24 mouse cellular contexts compared by ENCODE assay signal in genomic region chr14:99019136-99019808, GRCm38 (mm10). TPM values are rescaled to one million over a fixed set of nuclear protein-coding genes. Genes with fewer than 3 reads are reported as not detected.
DNase-seq lines count a peak whose midpoint lies in the region; ATAC-seq lines count a peak whose summit lies in the region.
"Had no signal": no experiment of that assay in that cellular context is flagged by ENCODE, and none has a peak within 500 bp of the region (broad histone marks: within the 10 kb centered on the region; RNA-seq: fewer than 3 reads in every experiment).

No protein-coding gene starts in this region.

- H3K9ac ChIP-seq in heart, embryonic 14.5 days (ENCODE audit: low read length): no peak overlapping the region
- no peak overlapping the region for H3K9ac ChIP-seq in limb, embryonic 12.5 days (replicated peaks)
- H3K9ac ChIP-seq: embryonic facial prominence, embryonic 12.5 days; forebrain, embryonic 15.5 days; hindbrain, embryonic 15.5 days; liver, embryonic 12.5 days; lung, embryonic 15.5 days had no signal

- peak overlapping the region; percentile 57 for H3K4me2 ChIP-seq in heart, embryonic 14.5 days (ENCODE audit: low read length)
- H3K4me2 ChIP-seq in limb, embryonic 12.5 days: 0 out of 2 replicates have a peak overlapping the region, but pooled peaks have one; percentile 2
- H3K4me2 ChIP-seq: embryonic facial prominence, embryonic 12.5 days; forebrain, embryonic 15.5 days; hindbrain, embryonic 15.5 days; liver, embryonic 12.5 days; lung, embryonic 15.5 days; midbrain, embryonic 11.5 days had no signal

- peaks cover 4 to 28% of the 10 kb centered on the region in 2 experiments for H3K4me1 ChIP-seq in heart, embryonic 14.5 days (ENCODE audit: control insufficient read depth in 2 of 2, insufficient read depth in 2 of 2, low read length in 2 of 2)
- H3K4me1 ChIP-seq in limb, embryonic 12.5 days (replicated peaks): no peaks in the 10 kb centered on the region
- H3K4me1 ChIP-seq in limb, embryonic 10.5 days: peaks cover 11% of the 10 kb centered on the region
- H3K4me1 ChIP-seq: embryonic facial prominence, embryonic 12.5 days; forebrain, embryonic 15.5 days; hindbrain, embryonic 15.5 days; liver, embryonic 12.5 days; lung, embryonic 15.5 days had no signal

- no peaks in the 10 kb centered on the region for H3K9me3 ChIP-seq in heart, embryonic 14.5 days (ENCODE audit: control insufficient read depth, low read length)
- no peaks in the 10 kb centered on the region for H3K9me3 ChIP-seq in limb, embryonic 12.5 days
- H3K9me3 ChIP-seq in limb, embryonic 10.5 days (replicated peaks): no peaks in the 10 kb centered on the region
- H3K9me3 ChIP-seq: embryonic facial prominence, embryonic 12.5 days; forebrain, embryonic 15.5 days; hindbrain, embryonic 15.5 days; liver, embryonic 12.5 days; lung, embryonic 15.5 days had no signal

- ATAC-seq in heart, embryonic 14.5 days (ENCODE audit: insufficient number of reproducible peaks, insufficient read depth, low FRiP score, low read depth): peak; percentile 84
- ATAC-seq in limb, embryonic 12.5 days (ENCODE audit: insufficient number of reproducible peaks, insufficient read depth, low FRiP score, low TSS enrichment, low read depth): no peak
- ATAC-seq: forebrain, embryonic 15.5 days; intestine, embryonic 16.5 days; liver, embryonic 12.5 days had no signal

- H3K36me3 ChIP-seq in heart, embryonic 14.5 days (ENCODE audit: control insufficient read depth, insufficient read depth, low read length): no peaks in the 10 kb centered on the region
- H3K36me3 ChIP-seq in limb, embryonic 12.5 days: no peaks in the 10 kb centered on the region
- no peaks in the 10 kb centered on the region for H3K36me3 ChIP-seq in limb, embryonic 10.5 days
- H3K36me3 ChIP-seq: embryonic facial prominence, embryonic 12.5 days; forebrain, embryonic 15.5 days; hindbrain, embryonic 15.5 days; liver, embryonic 12.5 days; lung, embryonic 15.5 days had no signal

- no peaks in the 10 kb centered on the region for H3K27me3 ChIP-seq in heart, embryonic 14.5 days (ENCODE audit: control insufficient read depth, insufficient read depth, low read length)
- no peaks in the 10 kb centered on the region for H3K27me3 ChIP-seq in limb, embryonic 12.5 days
- no peaks in the 10 kb centered on the region for H3K27me3 ChIP-seq in limb, embryonic 10.5 days (ENCODE audit: low read depth, poor library complexity, severe bottlenecking)
- H3K27me3 ChIP-seq: embryonic facial prominence, embryonic 12.5 days; forebrain, embryonic 15.5 days; hindbrain, embryonic 15.5 days; liver, embryonic 12.5 days; lung, embryonic 15.5 days had no signal

- H3K27ac ChIP-seq in heart, embryonic 14.5 days (replicated peaks in 1 of 2; ENCODE audit: control insufficient read depth in 1 of 2, insufficient read depth in 1 of 2, low read depth in 2 of 2, low read length in 2 of 2): peak overlapping the region; percentile 69 to 73
- no peak overlapping the region for H3K27ac ChIP-seq in limb, embryonic 12.5 days
- H3K27ac ChIP-seq in limb, embryonic 10.5 days: no peak overlapping the region
- H3K27ac ChIP-seq: embryonic facial prominence, embryonic 12.5 days; forebrain, embryonic 15.5 days; hindbrain, embryonic 15.5 days; liver, embryonic 12.5 days; lung, embryonic 15.5 days; macrophage had no signal

- DNase-seq in embryo, embryonic 10 days (ENCODE audit: low spot score): peak; percentile 27
- no peak for DNase-seq in embryo, embryonic 9.5 days (ENCODE audit: extremely low spot score)
- DNase-seq in heart, postnatal 25 days (ENCODE audit: low spot score): no peak
- no peak for DNase-seq in limb, embryonic 10.5 days (ENCODE audit: low spot score)
- peak; percentile 18 for DNase-seq in forelimb bud, embryonic 11.5 days (ENCODE audit: low read depth, low spot score)
- DNase-seq in gastrocnemius, postnatal 14 days: no peak
- DNase-seq: adrenal gland, postnatal 36 days; cerebellum, adult 18-20 months; cerebellum, postnatal 25 days; kidney, postnatal 36 days; left cerebral cortex, postnatal 4 days; right cerebral cortex, postnatal 25 days had no signal

- peak overlapping the region in 1 of 2 experiments; percentile 3; a peak in 1 of 4 replicates for H3K4me3 ChIP-seq in heart, embryonic 14.5 days (ENCODE audit: control insufficient read depth in 1 of 2, insufficient read depth in 1 of 2, low read depth in 1 of 2, low read length in 2 of 2)
- no peak overlapping the region for H3K4me3 ChIP-seq in limb, embryonic 12.5 days (replicated peaks)
- H3K4me3 ChIP-seq in limb, embryonic 10.5 days: no peak overlapping the region
- H3K4me3 ChIP-seq: embryonic facial prominence, embryonic 12.5 days; forebrain, embryonic 15.5 days; hindbrain, embryonic 15.5 days; liver, embryonic 12.5 days; lung, embryonic 15.5 days had no signal

- 11% methylated on average over 10 of the region's 10 CpGs for WGBS in heart, embryonic 14.5 days
- WGBS in limb, embryonic 12.5 days: 42% methylated on average over 10 of the region's 10 CpGs
- WGBS in limb, embryonic 10.5 days: 48% methylated on average over 10 of the region's 10 CpGs

- intact Hi-C loops in heart, postnatal 25 days (cut with DNase I): no loop called here
- intact Hi-C loops in gastrocnemius, postnatal 14 days (cut with DNase I; ENCODE audit: low total_unique reads): no loop called here

RNA-seq across cellular contexts. Expression of gene Rpl36a-ps1, which starts 25.2 kb away (rescaled TPM):
- 1.3 and 1.6 TPM in 2 replicates for polyA plus RNA-seq in heart, embryonic 14.5 days (2014; fragmentation: Nextera tagmentation; extraction: Ambion mirVana)
- 1 to 10 TPM; 1.6 to 1.7 TPM for total RNA-seq in heart, postnatal 25 days (2021)
- 2.6 and 3.4 TPM in 2 replicates for polyA plus RNA-seq in limb, embryonic 12.5 days (2016; fragmentation: Nextera tagmentation; extraction: Ambion mirVana)
- polyA plus RNA-seq in limb, embryonic 10.5 days (2016; fragmentation: Nextera tagmentation; extraction: Ambion mirVana): 2.2 and 2.6 TPM in 2 replicates
- total RNA-seq in gastrocnemius, postnatal 14 days (2021): 1 to 10 TPM; 2.2 to 2.4 TPM
- total RNA-seq: left cerebral cortex, adult 18-20 months had no signal
- polyA plus RNA-seq: hindbrain, embryonic 15.5 days; spleen, adult 2 months had no signal

RNA-seq across cellular contexts. Expression of gene Mzt1, which starts 26.7 kb away (rescaled TPM):
- 93.8 and 94.1 TPM in 2 replicates for polyA plus RNA-seq in heart, embryonic 14.5 days (2014; fragmentation: Nextera tagmentation; extraction: Ambion mirVana)
- total RNA-seq in heart, postnatal 25 days (2021): 10 to 100 TPM; 33.0 to 33.6 TPM
- polyA plus RNA-seq in limb, embryonic 12.5 days (2016; fragmentation: Nextera tagmentation; extraction: Ambion mirVana): 122 and 124 TPM in 2 replicates
- polyA plus RNA-seq in limb, embryonic 10.5 days (2016; fragmentation: Nextera tagmentation; extraction: Ambion mirVana): 89.5 and 104 TPM in 2 replicates
- total RNA-seq in gastrocnemius, postnatal 14 days (2021): 10 to 100 TPM; 20.6 to 21.2 TPM

RNA-seq across cellular contexts. Expression of gene Bora, which starts 26.8 kb away (rescaled TPM):
- 37.5 and 38.9 TPM in 2 replicates for polyA plus RNA-seq in heart, embryonic 14.5 days (2014; fragmentation: Nextera tagmentation; extraction: Ambion mirVana)
- total RNA-seq in heart, postnatal 25 days (2021): 1 to 10 TPM in 1 of 2 experiments, under 1 TPM in 1; 0.83 to 1.1 TPM
- polyA plus RNA-seq in limb, embryonic 12.5 days (2016; fragmentation: Nextera tagmentation; extraction: Ambion mirVana): 102 and 118 TPM in 2 replicates
- 85.2 and 99.4 TPM in 2 replicates for polyA plus RNA-seq in limb, embryonic 10.5 days (2016; fragmentation: Nextera tagmentation; extraction: Ambion mirVana)
- total RNA-seq in gastrocnemius, postnatal 14 days (2021): 1 to 10 TPM; 1.3 to 2.0 TPM

Comparison
In these comparisons a context has a peak if more than half of its experiments do, and no peak if none do; other contexts are left out.
1. DNase-seq: peak in embryo, embryonic 10 days (single experiment) and forelimb bud, embryonic 11.5 days (single experiment); none in embryo, embryonic 9.5 days (single experiment), heart, postnatal 25 days (single experiment), limb, embryonic 10.5 days (single experiment) and gastrocnemius, postnatal 14 days (single experiment).
2. H3K27ac ChIP-seq: peak in heart, embryonic 14.5 days (2 of 2); none in limb, embryonic 12.5 days (single experiment) and limb, embryonic 10.5 days (single experiment).